Mouse (Mus musculus) ES-Bruce4 (cell line): ENCODE results near the gene Prss53. TPM values are rescaled to one million over a fixed set of nuclear protein-coding genes. Genes with fewer than 3 reads are reported as not detected.
A peak's percentile ranks its signal among the peaks of the same experiment; 100 is the strongest.
"Not testable (repeated sequence)": the region's sequence is repeated elsewhere in the genome, so short reads cannot be mapped to it uniquely, and the experiment has no call there.

ENCODE experiments used
- H3K27ac ChIP-seq: 2 replicates; pipeline ENCODE4 v1.5.1; 2012; ENCODE audit warnings: low read length, inconsistent platforms; ENCODE audit not compliant: insufficient read depth
- H3K27me3 ChIP-seq: 2 replicates; pipeline ENCODE4 v1.6.1; 2012; ENCODE audit warnings: mild to moderate bottlenecking, low read length, inconsistent platforms; ENCODE audit not compliant: control insufficient read depth, poor library complexity, insufficient read depth, severe bottlenecking
- H3K36me3 ChIP-seq: 2 replicates; pipeline ENCODE4 v1.6.1; 2012; ENCODE audit warnings: inconsistent platforms, mild to moderate bottlenecking, low read length, moderate library complexity; ENCODE audit not compliant: control insufficient read depth, poor library complexity, insufficient read depth, severe bottlenecking
- H3K4me1 ChIP-seq: one replicate; pipeline ENCODE4 v1.8.1; 2011; ENCODE audit warnings: low read length; ENCODE audit not compliant: control insufficient read depth, insufficient read depth
- H3K4me3 ChIP-seq: 2 replicates; pipeline ENCODE4 v1.5.1; 2011; ENCODE audit warnings: low read depth, mild to moderate bottlenecking, low read length
- H3K9ac ChIP-seq: 2 replicates; pipeline ENCODE4 v1.6.1; 2012; ENCODE audit warnings: low read depth, mild to moderate bottlenecking, inconsistent platforms; ENCODE audit not compliant: poor library complexity, severe bottlenecking
- H3K9me3 ChIP-seq: replicated peaks from 2 replicates; pipeline ENCODE4 v1.6.1; 2012; ENCODE audit warnings: mild to moderate bottlenecking, low read length, inconsistent platforms; ENCODE audit not compliant: control insufficient read depth, poor library complexity, insufficient read depth, severe bottlenecking
- CTCF ChIP-seq: IDR thresholded peaks from one replicate; pipeline ENCODE4 v1.8.1; 2011; ENCODE audit warnings: low read depth, low read length
- EP300 ChIP-seq: IDR thresholded peaks from 2 replicates; pipeline ENCODE4 v1.6.1; 2011; ENCODE audit warnings: low read depth, low read length; ENCODE audit not compliant: insufficient read depth
- POLR2A ChIP-seq: IDR thresholded peaks from one replicate; pipeline ENCODE4 v1.8.1; 2011; ENCODE audit warnings: low read length; ENCODE audit not compliant: insufficient read depth
- polyA plus RNA-seq: library from polyadenylated mRNA; stranded (reverse); fragments of >200 nt; gene quantifications from 2 replicates; pipeline ENCODE4 v1.2.4, GENCODE M21; 2011; ENCODE audit warnings: low read depth; ENCODE audit not compliant: missing spikeins, insufficient read depth, insufficient read length

The Prss53 gene
- polyA plus RNA-seq, 1 experiment = 0.46 TPM

DNA sequence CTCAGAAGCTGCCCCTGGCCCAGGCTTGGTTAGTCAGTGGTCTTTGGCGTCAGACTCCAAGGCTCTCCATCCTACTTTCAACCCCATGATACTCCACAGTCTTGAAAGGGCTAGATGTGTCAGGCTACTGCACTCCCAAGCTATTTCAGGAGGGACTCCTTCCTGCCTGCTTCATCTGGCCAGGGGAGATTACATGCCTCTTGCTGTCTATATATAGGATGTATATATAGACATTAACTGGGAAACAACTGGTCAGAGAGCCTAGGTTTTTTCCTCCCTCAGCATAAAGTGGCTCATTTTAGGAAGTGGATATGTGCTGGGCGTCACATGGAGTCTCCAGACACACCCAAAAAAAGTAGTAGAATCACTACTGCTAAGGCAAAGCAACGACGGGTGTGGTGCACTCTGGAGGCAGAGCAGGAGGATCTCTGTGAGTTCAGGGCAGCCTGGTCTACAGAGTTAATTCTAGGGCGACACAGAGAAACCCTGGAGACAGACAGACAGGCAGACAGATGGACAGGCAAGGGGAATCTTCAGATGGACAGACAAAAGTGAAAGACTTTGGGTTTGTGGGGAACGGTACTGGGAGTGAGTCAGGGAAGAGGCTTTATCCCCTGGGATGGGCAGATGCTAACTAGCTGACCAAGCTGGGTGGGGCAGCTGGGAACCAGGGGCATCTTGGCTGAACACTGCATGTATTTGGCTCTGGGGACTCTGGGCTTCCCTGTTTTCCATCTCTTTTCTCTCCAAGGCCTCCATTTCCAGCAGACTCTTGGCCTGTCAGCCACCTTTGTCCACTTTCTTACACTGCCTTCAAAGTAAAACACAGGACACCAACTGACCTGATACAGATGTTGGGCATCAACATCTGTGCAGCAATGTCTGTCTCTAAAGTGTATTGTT lies 40.5 kb downstream of the Prss53 start:
- Histone ChIP-seq H3K36me3 (no peaks in the 10 kb centered on the region), H3K27me3 (no peaks in the 10 kb centered on the region), H3K4me1 (no peaks in the 10 kb centered on the region), H3K4me3 (no peak overlapping the region), H3K27ac (peak overlapping the region; percentile 9), H3K9ac (no peak overlapping the region), H3K9me3 (no peaks in the 10 kb centered on the region)
- TF ChIP-seq CTCF (no peak), POLR2A (no peak), EP300 (no peak)

GRCm38 (mm10) chr7:127842001-127842718 lies 48.6 kb downstream of the Prss53 start:
- no peaks in the 10 kb centered on the region for H3K9me3 ChIP-seq
- no peak for TF ChIP-seq CTCF
- TF ChIP-seq POLR2A = peak; percentile 55
- no peaks in the 10 kb centered on the region for H3K27me3 ChIP-seq
- H3K4me3 ChIP-seq = peak overlapping the region; percentile 75
- no peaks in the 10 kb centered on the region for H3K36me3 ChIP-seq
- no peaks in the 10 kb centered on the region for H3K4me1 ChIP-seq
- H3K27ac ChIP-seq = peak overlapping the region; percentile 5; the same call in 1 of the 2 replicates
- peak overlapping the region; percentile 73 for H3K9ac ChIP-seq

DNA sequence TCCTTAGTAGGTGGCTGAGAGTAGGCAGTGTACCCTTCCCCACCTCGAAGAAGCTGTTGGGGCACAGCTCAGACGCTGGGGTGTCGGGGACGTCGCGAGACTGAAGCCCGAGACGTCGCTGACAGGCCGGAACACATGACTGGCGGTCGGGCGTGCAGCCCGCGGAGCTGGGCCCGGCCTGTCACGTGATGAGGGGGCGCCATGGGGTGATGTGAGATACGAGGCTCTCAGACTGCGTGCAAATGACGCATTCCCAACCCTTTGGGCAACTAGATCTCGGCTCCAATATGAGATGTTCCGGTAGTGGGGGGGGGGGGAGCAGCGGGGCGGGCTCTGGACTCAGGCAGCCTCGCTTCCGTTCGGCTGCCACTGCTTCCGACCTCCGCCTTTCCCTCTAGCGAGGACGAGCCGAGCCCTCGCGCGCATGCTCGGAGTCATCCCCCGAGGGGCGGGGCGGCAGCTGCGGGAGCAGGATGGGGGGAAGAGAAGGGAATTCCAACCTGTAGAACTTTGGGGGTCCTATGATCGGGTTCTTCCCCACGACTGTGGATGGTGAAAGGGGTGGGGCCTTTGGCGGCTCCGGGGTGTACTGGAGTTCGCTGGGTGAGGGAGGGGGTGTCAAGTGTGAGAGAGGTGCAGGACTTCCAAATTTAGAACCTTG lies 49.3 kb downstream of the Prss53 start:
- H3K9ac ChIP-seq = peak overlapping the region; percentile 73
- no peak for TF ChIP-seq CTCF
- 0 out of 2 replicates have a peak, but pooled peaks have one; percentile 38 for TF ChIP-seq EP300
- peak overlapping the region; percentile 75 for H3K4me3 ChIP-seq
- H3K9me3 ChIP-seq = no peaks in the 10 kb centered on the region
- no peaks in the 10 kb centered on the region for H3K4me1 ChIP-seq
- peak overlapping the region; percentile 6 for H3K27ac ChIP-seq
- H3K27me3 ChIP-seq = no peaks in the 10 kb centered on the region
- no peaks in the 10 kb centered on the region for H3K36me3 ChIP-seq

- Histone ChIP-seq H3K27ac (peak overlapping the region; percentile 6; the same call in 1 of the 2 replicates), H3K9ac (peak overlapping the region; percentile 73), H3K4me3 (peak overlapping the region; percentile 63), H3K4me1 (no peaks in the 10 kb centered on the region), H3K9me3 (no peaks in the 10 kb centered on the region), H3K27me3 (no peaks in the 10 kb centered on the region), H3K36me3 (no peaks in the 10 kb centered on the region)
- TF ChIP-seq EP300 (no peak), POLR2A (no peak)
Observed at GRCm38 (mm10) chr7:127840886-127841285, 49.9 kb downstream of the Prss53 start.

GRCm38 (mm10) chr7:127840031-127840430 lies 50.7 kb downstream of the Prss53 start:
- not testable (repeated sequence) for H3K9ac ChIP-seq, H3K27ac ChIP-seq, H3K9me3 ChIP-seq, H3K36me3 ChIP-seq, H3K27me3 ChIP-seq, H3K4me3 ChIP-seq, H3K4me1 ChIP-seq

DNA sequence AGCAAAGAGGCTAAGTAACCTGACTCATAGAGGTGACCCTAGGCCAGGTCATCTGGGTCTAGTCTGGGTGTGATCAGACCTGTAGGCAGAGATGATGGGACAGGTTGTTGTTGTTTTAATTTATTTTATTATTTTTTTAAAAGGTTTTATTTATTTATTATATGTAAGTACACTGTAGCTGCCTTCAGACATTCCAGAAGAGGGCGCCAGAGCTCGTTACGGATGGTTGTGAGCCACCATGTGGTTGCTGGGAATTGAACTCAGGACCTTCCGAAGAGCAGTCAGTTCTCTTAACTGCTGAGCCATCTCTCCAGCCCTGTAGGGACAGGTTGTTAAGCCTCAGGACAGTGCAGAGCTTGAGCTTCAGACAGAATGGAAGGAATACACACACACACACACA lies 52.9 kb downstream of the Prss53 start:
- H3K4me3 ChIP-seq, H3K4me1 ChIP-seq, H3K9ac ChIP-seq, H3K36me3 ChIP-seq, H3K27ac ChIP-seq, H3K27me3 ChIP-seq, H3K9me3 ChIP-seq: not testable (repeated sequence)
